13 mouse cellular contexts compared by ENCODE assay signal in the genomic region with DNA sequence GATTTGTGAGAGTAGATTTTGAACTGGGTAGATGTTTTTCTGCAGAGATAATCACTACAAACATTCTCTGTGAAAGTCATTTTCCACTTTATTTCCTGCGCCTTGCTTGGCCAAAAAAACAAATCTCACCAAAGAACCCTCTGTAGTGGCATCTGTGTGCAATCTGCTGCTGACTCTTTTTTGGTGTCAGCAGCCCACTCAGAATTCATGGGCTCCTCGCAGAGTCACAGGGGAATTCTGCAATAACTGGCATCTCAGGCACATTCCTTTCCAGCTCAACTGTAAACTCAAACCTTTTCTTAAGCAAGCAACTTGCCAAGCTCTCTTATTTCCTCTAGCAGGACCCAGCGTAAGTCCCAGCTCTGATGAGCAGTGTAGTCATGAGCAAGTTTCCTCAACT.
DNase-seq lines count a peak whose midpoint lies in the region; TF ChIP-seq lines count a peak whose summit lies in the region.
"Had no signal": no experiment of that assay in that cellular context is flagged by ENCODE, and none has a peak within 500 bp of the region (broad histone marks: within the 10 kb centered on the region; RNA-seq: fewer than 3 reads in every experiment).

No protein-coding gene starts in this region.

- TF ChIP-seq CTCF in layer of hippocampus, adult 2 months (conservative IDR thresholded peaks at IDR 0.05): no peak

- intact Hi-C loops in left cerebral cortex, postnatal 25 days (cut with DNase I): loop anchor here (2.0 to 5.0 kb wide), 2 partner anchors 102 to 140 kb away; no protein-coding TSS in a partner anchor

- DNase-seq in lung, postnatal 36 days: peak; percentile 0
- DNase-seq in lung, postnatal 14 days: no peak
- peak; percentile 81 to 90 for DNase-seq in layer of hippocampus, adult 2 months (ENCODE audit: low spot score in 2 of 2)
- peak; percentile 70 to 95 for DNase-seq in left cerebral cortex, postnatal 25 days (ENCODE audit: low spot score in 2 of 2)
- no peak for DNase-seq in kidney, adult 9 months
- DNase-seq in heart, adult 8-10 months (ENCODE audit: low spot score): no peak
- DNase-seq in urinary bladder, postnatal 36 days (ENCODE audit: low spot score in 2 of 2): no peak
- DNase-seq in gastrocnemius, postnatal 4 days (ENCODE audit: low spot score in 2 of 2): no peak
- DNase-seq: cerebellum, postnatal 25 days; heart, postnatal 10 days; thymus, postnatal 25 days had no signal

- no peak overlapping the region for H3K4me3 ChIP-seq in layer of hippocampus, adult 2 months
- H3K4me3 ChIP-seq: intestine, embryonic 15.5 days; limb, embryonic 15.5 days had no signal

- peak overlapping the region; percentile 61; the same call in 1 of the 2 replicates for H3K27ac ChIP-seq in layer of hippocampus, adult 2 months
- H3K27ac ChIP-seq: intestine, embryonic 15.5 days; limb, embryonic 15.5 days had no signal

Comparison
In these comparisons a context has a peak if more than half of its experiments do, and no peak if none do; other contexts are left out.
1. DNase-seq: peak in lung, postnatal 36 days (single experiment), layer of hippocampus, adult 2 months (2 of 2) and left cerebral cortex, postnatal 25 days (2 of 2); none in lung, postnatal 14 days (single experiment), kidney, adult 9 months (single experiment), heart, adult 8-10 months (single experiment), urinary bladder, postnatal 36 days (0 of 2) and gastrocnemius, postnatal 4 days (0 of 2).